Mouse (Mus musculus) midbrain, postnatal 0 days (tissue): ENCODE measurements at regions not wholly inside any gene's neighbourhood (a gene's known extent, or its start where the extent isn't known, plus 50 kb on each side); places are given as distances from the start of the nearest gene placed in this dataset.

Experiments
- ATAC-seq: fragments of 200-750 bp; cut with Nextera tagmentation; 2 replicates; pipeline ENCODE4 v1.8.0; 2017; ENCODE audit warnings: moderate number of reproducible peaks, mild to moderate bottlenecking, moderate TSS enrichment, moderate library complexity; ENCODE audit not compliant: low FRiP score
- DNase-seq: peaks from one replicate; pipeline ENCODE4 v3.0.0-alpha.2; 2015; ENCODE audit warnings: low spot score
- H3K27ac ChIP-seq: fragments of 300-500 bp; sonication (generic); 2 replicates; pipeline ENCODE4 v1.5.1; 2014; ENCODE audit warnings: low read depth, mild to moderate bottlenecking, low read length, mixed read lengths
- H3K27me3 ChIP-seq: fragments of 300-500 bp; sonication (generic); 2 replicates; pipeline ENCODE4 v1.6.1; 2014; ENCODE audit warnings: low read length, control low read depth, mixed read lengths; ENCODE audit not compliant: insufficient read depth
- H3K36me3 ChIP-seq: fragments of 300-500 bp; sonication (generic); 2 replicates; pipeline ENCODE4 v1.6.1; 2014; ENCODE audit warnings: low read length, control low read depth, mixed read lengths; ENCODE audit not compliant: insufficient read depth
- H3K4me1 ChIP-seq: fragments of 300-500 bp; sonication (generic); 2 replicates; pipeline ENCODE4 v1.6.1; 2014; ENCODE audit warnings: mild to moderate bottlenecking, control low read depth, antibody characterized with exemption, low read length, mixed read lengths; ENCODE audit not compliant: insufficient read depth
- H3K4me2 ChIP-seq: fragments of 300-500 bp; sonication (generic); 2 replicates; pipeline ENCODE4 v1.6.1; 2014; ENCODE audit warnings: low read depth, mild to moderate bottlenecking, low read length, mixed read lengths; ENCODE audit not compliant: poor library complexity, severe bottlenecking
- H3K4me3 ChIP-seq: fragments of 300-500 bp; sonication (generic); 2 replicates; pipeline ENCODE4 v1.5.1; 2014; ENCODE audit warnings: low read depth, mild to moderate bottlenecking, low read length, moderate library complexity
- H3K9ac ChIP-seq: fragments of 300-500 bp; sonication (generic); replicated peaks from 2 replicates; pipeline ENCODE4 v1.6.1; 2014; ENCODE audit warnings: mild to moderate bottlenecking, low read length, moderate library complexity, mixed read lengths; ENCODE audit not compliant: poor library complexity, severe bottlenecking
- H3K9me3 ChIP-seq: fragments of 300-500 bp; sonication (generic); 2 replicates; pipeline ENCODE4 v1.6.1; 2016; ENCODE audit warnings: low read length, control low read depth
- CTCF ChIP-seq: IDR thresholded peaks from 2 replicates; pipeline ENCODE4 v1.5.1; 2016; ENCODE audit warnings: antibody characterized with exemption, mild to moderate bottlenecking
- WGBS: fragments of 180-500 bp; shearing (Covaris S2); extraction: QIAGEN DNeasy Blood & Tissue Kit; methylation state at CpG from one replicate; pipeline ENCODE4 v1.1.7; 2014; 5-methylcytosine and 5-hydroxymethylcytosine counted together

DNA sequence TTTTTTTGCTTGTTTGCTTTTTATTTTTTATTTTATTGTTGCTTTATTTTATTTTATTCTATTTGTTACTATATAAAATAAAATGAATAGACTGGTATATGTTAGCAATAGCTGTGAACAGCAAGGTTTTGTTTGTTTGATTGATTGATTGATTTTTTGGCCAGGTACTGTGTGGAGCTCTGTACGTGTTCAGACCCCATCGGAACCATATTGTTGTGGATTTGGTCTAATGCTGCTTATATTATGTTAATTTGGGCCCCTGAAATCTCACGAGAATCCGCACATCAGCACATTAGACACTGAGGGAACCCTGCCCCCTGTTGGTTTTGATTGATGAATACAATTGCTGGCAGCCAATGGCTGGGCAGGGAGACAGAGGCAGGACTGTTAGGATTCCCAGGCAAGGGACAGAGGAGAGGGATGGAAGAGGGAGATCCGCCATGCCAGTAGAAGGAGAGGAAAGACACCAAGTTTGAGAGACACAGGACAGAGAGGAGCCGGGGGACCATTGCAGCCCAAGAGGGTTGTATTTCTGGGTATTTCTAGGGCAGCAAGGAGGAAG, 482.3 kb downstream of the Ipo11 start:
- Histone ChIP-seq H3K4me1 (no peaks in the 10 kb centered on the region), H3K4me3 (no peak overlapping the region), H3K27me3 (no peaks in the 10 kb centered on the region), H3K4me2 (no peak overlapping the region), H3K36me3 (no peaks in the 10 kb centered on the region), H3K9ac (no peak overlapping the region), H3K27ac (no peak overlapping the region), H3K9me3 (no peaks in the 10 kb centered on the region)
- TF ChIP-seq CTCF = peak; percentile 28; the same call in 1 of the 2 replicates
- no peak for DNase-seq
- no peak for ATAC-seq
- 78% methylated on average over 6 of the region's 6 CpGs for WGBS

DNA sequence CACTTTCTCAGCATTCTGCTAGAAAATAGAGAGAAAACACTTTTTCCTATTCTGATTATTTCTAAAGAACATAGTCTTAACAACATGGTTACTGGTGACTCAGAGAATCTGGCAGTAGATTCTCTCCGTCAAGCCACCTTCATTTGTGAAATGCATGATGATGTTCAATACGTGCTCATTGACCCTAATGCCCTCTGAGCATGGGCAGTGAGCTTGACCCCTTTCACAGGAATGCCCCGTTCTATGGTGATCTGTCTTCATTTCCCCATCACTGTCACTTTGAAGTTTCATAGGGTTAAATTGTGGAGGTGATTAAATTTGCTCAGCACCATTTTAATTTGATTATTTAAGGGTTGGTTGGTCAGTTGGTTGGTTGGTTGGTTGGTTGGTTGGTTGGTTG, 504.6 kb downstream of the Ipo11 start:
- no peak overlapping the region for H3K4me2 ChIP-seq
- no peak for ATAC-seq
- no peak for TF ChIP-seq CTCF
- H3K4me1 ChIP-seq = no peaks in the 10 kb centered on the region
- H3K27ac ChIP-seq = no peak overlapping the region
- no peak overlapping the region for H3K4me3 ChIP-seq
- 74% methylated on average over 3 of the region's 3 CpGs for WGBS
- no peak for DNase-seq
- H3K9ac ChIP-seq = no peak overlapping the region
- H3K27me3 ChIP-seq = no peaks in the 10 kb centered on the region
- H3K9me3 ChIP-seq = no peaks in the 10 kb centered on the region
- no peaks in the 10 kb centered on the region for H3K36me3 ChIP-seq

GRCm38 (mm10) chr13:106406608-106407038, 530.1 kb downstream of the Ipo11 start:
- Histone ChIP-seq H3K27me3 (no peaks in the 10 kb centered on the region), H3K4me3 (no peak overlapping the region), H3K27ac (no peak overlapping the region), H3K4me2 (no peak overlapping the region), H3K36me3 (no peaks in the 10 kb centered on the region), H3K4me1 (no peaks in the 10 kb centered on the region), H3K9ac (no peak overlapping the region), H3K9me3 (no peaks in the 10 kb centered on the region)
- WGBS = 0% methylated on average over 1 of the region's 1 CpGs
- TF ChIP-seq CTCF = no peak
- DNase-seq (peak; percentile 11), ATAC-seq (no peak)

DNA sequence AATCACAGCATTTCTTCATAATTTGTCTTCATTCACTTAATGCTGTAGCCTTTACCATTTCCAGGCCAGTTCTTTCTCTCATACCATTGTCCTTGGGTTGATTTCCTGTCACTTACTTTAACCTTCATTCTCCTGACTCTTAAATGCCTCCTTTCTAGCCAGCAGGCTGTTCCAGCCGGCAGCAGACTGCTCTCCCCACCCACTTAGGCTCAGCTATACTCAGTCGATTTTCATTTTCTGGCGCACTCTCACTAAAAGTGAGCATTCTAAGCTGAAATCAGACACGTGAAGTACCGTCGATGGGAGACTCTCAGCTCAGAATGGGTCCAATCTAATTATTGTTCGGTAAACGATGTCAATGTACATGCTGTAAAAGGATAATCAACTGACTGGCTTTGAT, 544.1 kb downstream of the Ipo11 start:
- Histone ChIP-seq H3K27me3 (no peaks in the 10 kb centered on the region), H3K4me3 (no peak overlapping the region), H3K9me3 (no peaks in the 10 kb centered on the region), H3K27ac (no peak overlapping the region), H3K9ac (no peak overlapping the region), H3K36me3 (no peaks in the 10 kb centered on the region), H3K4me1 (no peaks in the 10 kb centered on the region), H3K4me2 (no peak overlapping the region)
- ATAC-seq = no peak
- no peak for TF ChIP-seq CTCF
- DNase-seq = no peak
- WGBS = 77% methylated on average over 8 of the region's 8 CpGs

GRCm38 (mm10) chr13:106388634-106389033, 548.1 kb downstream of the Ipo11 start:
- Histone ChIP-seq H3K4me2 (no peak overlapping the region), H3K9me3 (no peaks in the 10 kb centered on the region), H3K27me3 (no peaks in the 10 kb centered on the region), H3K4me3 (no peak overlapping the region), H3K4me1 (no peaks in the 10 kb centered on the region), H3K36me3 (no peaks in the 10 kb centered on the region), H3K9ac (no peak overlapping the region), H3K27ac (no peak overlapping the region)
- no peak for ATAC-seq
- TF ChIP-seq CTCF = no peak
- WGBS = 67% methylated on average over 4 of the region's 4 CpGs
- DNase-seq = no peak

DNA sequence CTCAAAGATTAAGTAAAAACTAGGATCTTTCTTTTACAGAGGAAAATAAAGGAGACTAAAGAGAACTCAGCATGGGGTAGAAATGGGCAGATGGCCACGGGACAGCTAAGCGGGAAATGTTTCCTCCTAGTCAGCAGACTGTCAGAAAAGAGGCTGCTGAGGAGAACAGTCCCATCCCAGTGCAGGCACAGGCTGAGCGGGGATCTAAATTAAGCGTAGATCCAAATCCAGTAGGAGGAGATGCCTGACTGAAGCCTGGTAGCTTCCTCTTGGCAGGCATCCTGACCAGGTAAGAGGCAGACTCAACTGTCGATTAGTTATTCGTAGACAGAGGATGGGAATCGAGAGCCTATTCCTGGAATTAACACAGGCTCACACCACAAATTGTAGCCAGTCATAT, 569.2 kb downstream of the Ipo11 start:
- no peak for DNase-seq
- Histone ChIP-seq H3K36me3 (no peaks in the 10 kb centered on the region), H3K27ac (no peak overlapping the region), H3K4me2 (no peak overlapping the region), H3K4me3 (no peak overlapping the region), H3K9ac (no peak overlapping the region), H3K27me3 (no peaks in the 10 kb centered on the region), H3K9me3 (no peaks in the 10 kb centered on the region), H3K4me1 (no peaks in the 10 kb centered on the region)
- 68% methylated on average over 7 of the region's 7 CpGs for WGBS
- ATAC-seq = no peak
- no peak for TF ChIP-seq CTCF
